In the genomic region with DNA sequence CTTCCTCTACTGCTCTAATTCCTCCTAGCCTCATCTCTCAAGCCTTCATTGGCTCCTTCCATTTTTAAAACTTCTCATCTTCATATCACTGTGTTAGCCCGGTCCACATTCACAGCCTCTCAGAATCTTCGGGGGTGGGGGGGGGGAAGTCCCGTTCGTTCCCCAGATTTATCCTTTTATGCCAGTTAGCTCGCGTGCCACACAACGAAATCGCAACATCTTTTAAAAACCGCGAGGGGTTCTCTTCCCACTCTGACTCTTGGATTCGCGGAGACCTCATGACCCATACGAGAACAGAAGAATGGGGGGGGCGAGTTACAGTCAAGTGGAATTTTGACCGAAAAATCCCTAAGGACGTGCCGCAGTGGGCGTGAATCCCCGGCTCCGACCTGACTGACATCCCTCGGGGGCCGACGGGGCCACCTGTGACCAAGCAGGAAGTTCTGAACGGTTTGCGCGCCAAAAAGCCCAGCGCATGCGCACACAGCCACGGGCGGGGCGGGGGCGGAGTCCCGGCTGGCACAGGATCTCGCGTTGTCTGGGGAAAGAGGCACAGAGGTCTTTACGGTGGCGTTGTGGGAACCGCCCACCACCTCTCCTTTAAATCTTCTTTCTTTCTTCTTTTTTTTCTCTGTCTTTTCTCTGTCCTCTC, we compare ENCODE assay signal across 8 mouse cellular contexts. TPM values are rescaled to one million over a fixed set of nuclear protein-coding genes. Genes with fewer than 3 reads are reported as not detected.
A peak's percentile ranks its signal among the peaks of the same experiment; 100 is the strongest.
DNase-seq lines count a peak whose midpoint lies in the region; ATAC-seq and TF ChIP-seq lines count a peak whose summit lies in the region.

No protein-coding gene starts in this region.

- peak overlapping the region; percentile 97 for H3K27ac ChIP-seq in intestine, postnatal 0 days (ENCODE audit: low read depth, low read length)
- peak overlapping the region; percentile 97 for H3K27ac ChIP-seq in midbrain, embryonic 10.5 days (replicated peaks)

- no peaks in the 10 kb centered on the region for H3K36me3 ChIP-seq in intestine, postnatal 0 days (ENCODE audit: control insufficient read depth, insufficient read depth)
- H3K36me3 ChIP-seq in midbrain, embryonic 10.5 days: peaks cover 3% of the 10 kb centered on the region

- peak overlapping the region; percentile 73 for H3K4me2 ChIP-seq in intestine, postnatal 0 days (replicated peaks; ENCODE audit: low read depth)

- peak overlapping the region; percentile 43 for H3K4me3 ChIP-seq in intestine, postnatal 0 days (ENCODE audit: low read depth, low read length)
- peak overlapping the region; percentile 61 for H3K4me3 ChIP-seq in midbrain, embryonic 10.5 days

- under 1% methylated on average over 38 of the region's 38 CpGs for WGBS in intestine, postnatal 0 days
- WGBS in midbrain, embryonic 10.5 days: under 1% methylated on average over 38 of the region's 38 CpGs

- ATAC-seq in intestine, postnatal 0 days: peak; percentile 90

- no peaks in the 10 kb centered on the region for H3K27me3 ChIP-seq in intestine, postnatal 0 days (replicated peaks; ENCODE audit: control insufficient read depth, insufficient read depth, low read length)
- H3K27me3 ChIP-seq in midbrain, embryonic 10.5 days (ENCODE audit: low read depth, poor library complexity, severe bottlenecking): no peaks in the 10 kb centered on the region

- no peak for TF ChIP-seq CTCF in intestine, postnatal 0 days (IDR thresholded peaks at IDR 0.05; ENCODE audit: low read depth)

- peak overlapping the region; percentile 60 for H3K9ac ChIP-seq in intestine, postnatal 0 days (ENCODE audit: low read depth, low read length)

- peak; percentile 98 for DNase-seq in adrenal gland, postnatal 10 days
- DNase-seq in embryo, embryonic 9.5 days (ENCODE audit: extremely low spot score): peak; percentile 99
- peak; percentile 95 to 96 for DNase-seq in gastrocnemius, postnatal 4 days (ENCODE audit: low spot score in 2 of 2)
- peak; percentile 92 to 93 for DNase-seq in left cerebral cortex, postnatal 36 days (ENCODE audit: low spot score in 2 of 2)
- DNase-seq in midbrain, embryonic 10.5 days (ENCODE audit: low spot score): peak; percentile 98
- DNase-seq in right cerebral cortex, postnatal 36 days (ENCODE audit: low spot score in 2 of 2): peak; percentile 86 to 88
- DNase-seq in urinary bladder, postnatal 4 days (ENCODE audit: low spot score in 2 of 2): peak; percentile 95 to 96

- peaks cover 4% of the 10 kb centered on the region for H3K4me1 ChIP-seq in intestine, postnatal 0 days (replicated peaks; ENCODE audit: control insufficient read depth, insufficient read depth, low read length)
- peaks cover 29% of the 10 kb centered on the region for H3K4me1 ChIP-seq in midbrain, embryonic 10.5 days

- no peaks in the 10 kb centered on the region for H3K9me3 ChIP-seq in intestine, postnatal 0 days (ENCODE audit: control insufficient read depth)
- H3K9me3 ChIP-seq in midbrain, embryonic 10.5 days (replicated peaks): no peaks in the 10 kb centered on the region

- intact Hi-C loops in left cerebral cortex, postnatal 36 days (cut with DNase I): loop anchor here (1.0 kb wide), 1 partner anchor 23 kb away; a partner anchor contains a TSS

RNA-seq across cellular contexts. Expression of a gene that starts 0.8 kb away (rescaled TPM):
- 10 to 100 TPM in 1 of 2 experiments, 1 to 10 TPM in 1; 7.9 to 11.1 TPM for total RNA-seq in adrenal gland, postnatal 10 days (2021)
- total RNA-seq in gastrocnemius, postnatal 4 days (2021): 1 to 10 TPM; 4.9 to 7.7 TPM
- polyA plus RNA-seq in intestine, postnatal 0 days (2015; fragmentation: Nextera tagmentation; extraction: Ambion mirVana): 6.5 and 7.3 TPM in 2 replicates
- 10 to 100 TPM; 20.2 to 24.9 TPM for total RNA-seq in left cerebral cortex, postnatal 36 days (2021)
- 32.3 and 37.7 TPM in 2 replicates for polyA plus RNA-seq in midbrain, embryonic 10.5 days (2016; fragmentation: Nextera tagmentation; extraction: Ambion mirVana)

RNA-seq across cellular contexts. Expression of a gene that starts 22.6 kb away (rescaled TPM):
- total RNA-seq in adrenal gland, postnatal 10 days (2021): 10 to 100 TPM; 46.2 TPM
- 10 to 100 TPM; 51.1 to 53.0 TPM for total RNA-seq in gastrocnemius, postnatal 4 days (2021)
- polyA plus RNA-seq in intestine, postnatal 0 days (2015; fragmentation: Nextera tagmentation; extraction: Ambion mirVana): 14.8 and 15.3 TPM in 2 replicates
- total RNA-seq in left cerebral cortex, postnatal 36 days (2021): 10 to 100 TPM; 41.5 to 46.0 TPM
- polyA plus RNA-seq in midbrain, embryonic 10.5 days (2016; fragmentation: Nextera tagmentation; extraction: Ambion mirVana): 15.5 and 20.9 TPM in 2 replicates

Comparison
In these comparisons a context has a peak if more than half of its experiments do, and no peak if none do; other contexts are left out.
1. Peak in every context shown above with its lines: DNase-seq, ATAC-seq, H3K4me3 ChIP-seq and H3K27ac ChIP-seq.